Mouse (Mus musculus) kidney, adult 10 weeks (tissue): ENCODE measurements around the gene Dis3l. TPM values are rescaled to one million over a fixed set of nuclear protein-coding genes. Genes with fewer than 3 reads are reported as not detected.

Experiments used
- polyA plus RNA-seq: library from polyadenylated mRNA; stranded (reverse); fragments of 350-450 nt; fragmentation: Illumina TruSeq; extraction: RNeasy Lipid Tissue Mini Kit (QIAGEN cat#74804); gene quantifications from one replicate; pipeline ENCODE4 v1.2.3, GENCODE M21; 2014; ENCODE audit warnings: low read depth, low replicate concordance

Gene Dis3l
- 17.1 TPM for polyA plus RNA-seq

DNA sequence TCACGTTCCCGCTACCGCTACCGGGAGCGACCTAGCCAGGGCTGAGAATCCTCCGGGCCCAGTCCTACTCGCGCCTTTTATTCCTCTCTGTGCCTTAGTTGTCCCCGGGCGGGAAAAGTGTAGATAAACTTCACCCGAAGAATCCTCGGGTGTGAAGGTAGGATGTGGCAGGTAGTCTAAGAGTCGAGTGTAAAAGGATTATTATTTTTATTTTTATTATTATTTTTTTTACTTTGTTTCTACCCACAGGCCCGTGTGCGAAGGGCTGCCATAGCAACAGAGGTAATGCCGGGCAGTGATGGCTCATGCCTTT lies at the start of gene Dis3l:
Dis3l (minus strand) TSS at position 35 of the 313 bp plus-strand sequence.

DNA sequence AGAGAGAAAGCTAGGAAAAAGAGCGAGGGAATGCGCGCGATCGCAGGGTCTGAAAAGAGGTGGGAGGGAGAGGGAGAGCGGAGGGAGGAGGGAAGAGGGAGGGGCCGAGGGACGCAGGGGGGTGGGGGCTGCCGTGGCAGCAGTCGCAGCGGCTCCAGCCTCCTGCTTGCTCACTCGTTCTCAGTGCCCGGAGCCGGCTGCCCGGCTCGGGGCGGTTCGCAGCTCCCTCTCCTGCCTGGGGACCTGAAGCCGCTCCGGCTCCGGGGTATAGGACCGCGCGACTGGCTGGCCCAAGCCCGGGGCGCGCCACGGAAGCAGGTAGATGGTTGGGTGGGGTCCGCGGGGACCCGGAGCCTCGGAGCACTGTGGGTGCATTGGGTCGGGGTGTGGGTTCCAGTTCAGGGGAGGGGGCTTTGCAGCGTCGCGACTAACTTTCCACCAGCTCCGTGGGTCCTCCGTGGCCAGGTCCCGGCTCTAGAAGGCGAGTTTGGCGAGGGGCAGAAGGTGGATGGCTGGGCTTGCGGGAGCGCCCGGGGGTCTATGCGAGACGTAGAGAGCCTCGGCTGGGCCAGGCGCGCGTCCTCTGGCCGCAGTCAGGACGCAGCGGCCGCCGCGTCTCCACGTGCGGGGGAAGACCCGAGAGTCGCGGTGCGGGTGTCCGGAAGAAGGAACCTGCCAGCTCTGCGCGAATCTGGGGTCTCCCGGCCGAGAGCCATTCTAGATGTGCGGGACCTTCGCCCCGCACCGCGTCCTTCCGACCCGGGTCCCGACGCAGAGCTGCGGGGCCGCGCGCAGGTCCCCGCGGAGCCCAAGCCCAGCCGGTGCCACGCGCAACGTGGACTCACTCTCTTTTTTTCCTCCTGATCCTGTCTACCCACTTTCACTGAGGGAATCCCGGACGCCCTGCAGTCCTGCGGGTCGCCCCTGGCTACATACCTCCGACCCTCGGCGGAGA lies 44.7 kb upstream of the Dis3l start, which contains the start of gene Megf11:
Megf11 (plus strand) TSS at position 116 of the 955 bp plus-strand sequence.

DNA sequence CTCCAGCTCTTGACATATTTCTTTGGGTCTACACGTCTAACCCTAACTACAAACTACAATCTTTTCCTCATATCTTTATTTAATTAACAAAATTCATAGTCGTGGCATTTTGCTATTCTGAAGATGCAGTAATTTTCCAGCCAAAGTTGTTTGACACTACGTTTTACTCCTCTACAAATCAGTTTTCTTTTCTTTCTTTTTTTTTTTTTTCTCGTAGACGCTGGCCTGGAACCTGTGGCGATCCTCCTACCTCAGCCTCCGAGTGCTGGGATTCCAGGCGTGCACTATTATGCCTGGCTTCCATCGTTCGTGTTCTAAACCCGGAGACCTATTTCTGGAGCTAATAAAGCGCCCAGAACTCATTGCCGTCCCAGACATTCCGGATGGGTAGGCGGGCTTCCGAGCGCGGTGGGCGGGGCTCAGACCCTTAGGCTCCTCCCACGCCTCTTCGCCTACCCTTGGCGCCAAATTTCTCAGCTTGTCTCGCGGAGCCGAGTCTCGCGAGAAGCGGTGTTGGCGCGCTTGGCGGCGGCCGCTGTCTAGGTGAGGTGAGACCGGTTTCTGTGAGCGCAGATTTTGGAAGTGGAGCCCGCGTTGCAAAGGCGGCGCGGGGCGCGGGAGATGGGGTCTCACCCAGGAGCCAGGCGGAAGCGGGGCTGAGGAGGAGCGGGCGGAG lies 59.8 kb downstream of the Dis3l start, which contains the start of gene Tipin:
Tipin (plus strand) TSS at position 477 of the 676 bp plus-strand sequence.

Other genes with a start within 250 kb of the Dis3l start
- gene Lctl, start 224.1 kb downstream of the Dis3l start, polyA plus RNA-seq: 2.1 TPM
- gene Zwilch, start 168.2 kb downstream of the Dis3l start, polyA plus RNA-seq: 2.7 TPM
- 340 TPM for gene Rpl4, start 167.9 kb downstream of the Dis3l start, polyA plus RNA-seq
- 96.3 TPM for gene Snapc5, start 162.0 kb downstream of the Dis3l start, polyA plus RNA-seq
- gene Uchl4, start 106.1 kb downstream of the Dis3l start, polyA plus RNA-seq: not detected
- gene Map2k1, start 87.7 kb downstream of the Dis3l start, polyA plus RNA-seq: 47.8 TPM
- 41.5 TPM for gene Tipin, start 59.7 kb downstream of the Dis3l start, polyA plus RNA-seq
- 0.20 TPM for gene Megf11, start 44.3 kb upstream of the Dis3l start, polyA plus RNA-seq